Mouse (Mus musculus): Measurements from ENCODE around the gene Olfr788.

DNA sequence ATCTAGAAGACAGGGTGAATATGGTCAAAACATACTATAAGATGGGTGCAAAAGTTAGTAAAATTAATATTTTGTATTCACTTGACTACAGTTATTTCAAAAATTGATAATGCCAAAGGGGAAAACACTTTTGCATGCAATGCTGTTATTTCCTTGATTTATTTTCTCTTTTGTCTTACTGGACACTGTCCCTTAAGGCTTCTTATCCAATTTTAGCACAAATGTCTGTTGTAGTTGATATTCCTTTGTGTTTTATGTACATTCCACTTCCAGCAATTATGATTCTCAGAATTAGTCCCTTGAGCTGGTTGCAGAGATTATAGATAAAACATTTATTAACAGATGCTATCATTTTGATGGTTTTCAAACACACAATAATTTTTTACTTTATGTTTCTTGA is 43.8 kb upstream of the Olfr788 start, which contains the start of gene Olfr786:
- TF ChIP-seq ZKSCAN1 (IDR thresholded peaks at IDR 0.05; ENCODE audit: borderline replicate concordance, low read depth, low read length), result no peak
- TF ChIP-seq KAT2A (IDR thresholded peaks at IDR 0.05; ENCODE audit: insufficient replicate concordance, low read length), result no peak
- no peak for TF ChIP-seq USF1 (IDR thresholded peaks at IDR 0.05; ENCODE audit: low read depth, low read length)
- TF ChIP-seq POLR2A (IDR thresholded peaks at IDR 0.05; ENCODE audit: low read depth, low read length), result no peak
- TF ChIP-seq E2F4 (IDR thresholded peaks at IDR 0.05; ENCODE audit: insufficient replicate concordance, low read depth, low read length), result no peak
